Mouse (Mus musculus) colon, adult 2 months (tissue): ENCODE measurements around the gene Stx8. TPM values are rescaled to one million over a fixed set of nuclear protein-coding genes. Genes with fewer than 3 reads are reported as not detected.

Experiments
- polyA plus RNA-seq: library from polyadenylated mRNA; depleted of rRNA; stranded (reverse); fragments of >200 nt; gene quantifications from 2 replicates; pipeline ENCODE4 v1.2.3, GENCODE M21; 2012; rRNA removed

The Stx8 gene
- polyA plus RNA-seq = 2.4 and 3.1 TPM in 2 replicates

DNA sequence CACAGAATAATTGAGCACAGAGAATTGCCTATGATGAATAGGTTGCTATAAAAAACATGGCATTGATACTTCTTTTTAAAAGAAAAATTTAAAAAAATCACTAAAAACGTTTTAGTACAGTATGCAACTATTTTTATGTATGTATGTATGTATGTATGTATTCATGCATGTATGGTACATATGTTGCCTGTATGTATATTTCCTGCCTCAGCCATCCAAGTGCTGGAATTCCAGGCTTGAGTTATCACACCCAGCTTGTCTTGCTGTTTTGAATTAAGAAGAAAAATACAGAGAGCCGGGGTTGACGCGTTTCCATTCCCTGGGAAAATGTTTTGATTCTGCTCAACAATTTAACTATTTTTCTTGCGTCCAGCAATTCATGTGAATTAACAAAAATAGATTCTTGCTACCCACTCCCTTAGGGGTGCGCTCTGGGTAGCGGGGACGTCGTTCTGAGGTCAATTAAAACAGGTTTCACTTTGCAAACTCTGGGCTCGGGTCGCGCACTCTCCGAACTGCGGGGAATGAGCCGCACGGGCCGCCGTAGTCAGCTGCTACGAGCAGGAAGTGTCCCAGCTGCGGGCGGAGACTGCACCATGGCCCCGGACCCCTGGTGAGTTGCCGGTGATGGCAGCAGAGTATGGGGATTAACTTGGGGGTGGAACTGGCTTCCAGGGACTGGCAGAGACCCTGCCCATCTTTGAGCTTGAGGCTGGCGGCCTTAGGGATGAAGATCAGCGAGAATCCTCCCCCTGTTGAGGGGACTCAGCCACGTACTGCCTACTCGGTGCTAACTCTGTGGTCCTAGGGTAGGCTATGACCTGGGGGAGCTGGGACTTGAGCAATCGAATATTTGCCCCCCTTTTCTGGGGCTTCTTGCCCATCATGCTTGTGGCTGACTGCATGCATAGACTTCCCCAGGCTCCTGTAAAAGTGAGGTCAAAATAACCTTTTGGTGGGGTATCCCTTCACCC, at the start of gene Stx8:
TSS of gene Stx8 (plus strand) at position 289 of the 974 bp plus-strand sequence.

GRCm38 (mm10) chr11:67921827-67922754, 43.9 kb upstream of the Stx8 start, which contains the start of gene Usp43:
TSS of gene Usp43 (minus strand) at chr11:67922153.

DNA sequence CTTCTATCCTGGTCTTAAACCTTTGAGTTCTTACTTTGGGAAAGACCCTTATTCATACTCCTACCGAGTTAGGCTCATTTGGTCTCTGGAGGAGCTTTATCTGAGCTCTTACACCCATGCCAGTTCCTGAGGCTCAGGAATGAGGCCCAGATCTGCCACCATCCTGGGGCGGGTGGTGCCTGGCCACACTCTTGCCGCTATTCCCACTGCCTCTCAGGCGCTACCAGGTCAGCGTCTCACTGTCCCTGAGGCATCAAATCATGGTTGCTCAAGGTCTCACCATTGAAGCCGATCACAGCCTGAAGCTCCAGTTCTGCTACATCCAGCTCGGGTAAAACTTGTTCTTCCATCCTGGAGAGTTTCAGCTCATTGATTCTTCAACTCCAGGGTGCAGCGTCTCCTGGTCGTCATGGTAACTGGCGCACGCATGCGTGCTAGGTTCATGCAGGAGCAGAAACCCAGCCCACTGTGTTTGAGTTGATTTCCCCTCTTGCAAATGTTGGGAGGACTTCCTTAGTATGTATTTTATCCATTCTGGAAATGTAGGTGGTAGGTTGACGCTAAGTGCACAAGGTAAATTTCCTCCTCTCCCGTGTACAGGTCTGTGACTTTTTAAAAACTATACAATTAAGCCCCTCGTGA, 630 bp upstream of the Stx8 start, which contains the start of gene Cfap52:
TSS of gene Cfap52 (minus strand) at position 410 of the 642 bp plus-strand sequence.

Other genes starting within 250 kb of the Stx8 start
- 2.2 and 2.7 TPM in 2 replicates for gene Glp2r, start 195.0 kb upstream of the Stx8 start, polyA plus RNA-seq
- 0.29 and 0.38 TPM in 2 replicates for gene Gsg1l2, start 191.6 kb upstream of the Stx8 start, polyA plus RNA-seq
- gene Dhrs7c, start 168.0 kb upstream of the Stx8 start, polyA plus RNA-seq = not detected in 2 replicates
- 22.4 and 22.6 TPM in 2 replicates for gene Usp43, start 44.0 kb upstream of the Stx8 start, polyA plus RNA-seq
- 1.1 TPM in 2 replicates for gene Cfap52, start 542 bp upstream of the Stx8 start, polyA plus RNA-seq